Mouse (Mus musculus) ES-Bruce4 (cell line): Measurements from ENCODE around the gene Fnbp1. TPM values are rescaled to one million over a fixed set of nuclear protein-coding genes. Genes with fewer than 3 reads are reported as not detected.

Experiments
- H3K27ac ChIP-seq: 2 replicates; pipeline ENCODE4 v1.5.1; 2012; ENCODE audit warnings: low read length, inconsistent platforms; ENCODE audit not compliant: insufficient read depth
- H3K27me3 ChIP-seq: 2 replicates; pipeline ENCODE4 v1.6.1; 2012; ENCODE audit warnings: mild to moderate bottlenecking, low read length, inconsistent platforms; ENCODE audit not compliant: control insufficient read depth, poor library complexity, insufficient read depth, severe bottlenecking
- H3K36me3 ChIP-seq: 2 replicates; pipeline ENCODE4 v1.6.1; 2012; ENCODE audit warnings: inconsistent platforms, mild to moderate bottlenecking, low read length, moderate library complexity; ENCODE audit not compliant: control insufficient read depth, poor library complexity, insufficient read depth, severe bottlenecking
- H3K4me1 ChIP-seq: one replicate; pipeline ENCODE4 v1.8.1; 2011; ENCODE audit warnings: low read length; ENCODE audit not compliant: control insufficient read depth, insufficient read depth
- H3K4me3 ChIP-seq: 2 replicates; pipeline ENCODE4 v1.5.1; 2011; ENCODE audit warnings: low read depth, mild to moderate bottlenecking, low read length
- H3K9ac ChIP-seq: 2 replicates; pipeline ENCODE4 v1.6.1; 2012; ENCODE audit warnings: low read depth, mild to moderate bottlenecking, inconsistent platforms; ENCODE audit not compliant: poor library complexity, severe bottlenecking
- H3K9me3 ChIP-seq: replicated peaks from 2 replicates; pipeline ENCODE4 v1.6.1; 2012; ENCODE audit warnings: mild to moderate bottlenecking, low read length, inconsistent platforms; ENCODE audit not compliant: control insufficient read depth, poor library complexity, insufficient read depth, severe bottlenecking
- CTCF ChIP-seq: IDR thresholded peaks from one replicate; pipeline ENCODE4 v1.8.1; 2011; ENCODE audit warnings: low read depth, low read length
- EP300 ChIP-seq: IDR thresholded peaks from 2 replicates; pipeline ENCODE4 v1.6.1; 2011; ENCODE audit warnings: low read depth, low read length; ENCODE audit not compliant: insufficient read depth
- POLR2A ChIP-seq: IDR thresholded peaks from one replicate; pipeline ENCODE4 v1.8.1; 2011; ENCODE audit warnings: low read length; ENCODE audit not compliant: insufficient read depth
- polyA plus RNA-seq: library from polyadenylated mRNA; stranded (reverse); fragments of >200 nt; gene quantifications from 2 replicates; pipeline ENCODE4 v1.2.4, GENCODE M21; 2011; ENCODE audit warnings: low read depth; ENCODE audit not compliant: missing spikeins, insufficient read depth, insufficient read length

Gene Fnbp1
- polyA plus RNA-seq, 1 experiment = 77.7 TPM

GRCm38 (mm10) chr2:31013371-31014120 is 128.3 kb downstream of the Fnbp1 start:
- Histone ChIP-seq H3K4me1 (no peaks in the 10 kb centered on the region), H3K27ac (no peak overlapping the region), H3K27me3 (no peaks in the 10 kb centered on the region), H3K36me3 (no peaks in the 10 kb centered on the region), H3K9ac (no peak overlapping the region), H3K4me3 (no peak overlapping the region), H3K9me3 (no peaks in the 10 kb centered on the region)
- TF ChIP-seq POLR2A (no peak), CTCF (no peak), EP300 (no peak)

GRCm38 (mm10) chr2:31007208-31007607 is 134.6 kb downstream of the Fnbp1 start:
- Histone ChIP-seq H3K9me3 (no peaks in the 10 kb centered on the region), H3K4me1 (no peaks in the 10 kb centered on the region), H3K27me3 (no peaks in the 10 kb centered on the region), H3K27ac (no peak overlapping the region), H3K4me3 (no peak overlapping the region), H3K9ac (no peak overlapping the region), H3K36me3 (no peaks in the 10 kb centered on the region)
- TF ChIP-seq POLR2A (no peak), EP300 (no peak), CTCF (no peak)

- Histone ChIP-seq H3K4me1 (no peaks in the 10 kb centered on the region), H3K9me3 (no peaks in the 10 kb centered on the region), H3K4me3 (no peak overlapping the region), H3K27ac (no peak overlapping the region), H3K9ac (no peak overlapping the region), H3K27me3 (no peaks in the 10 kb centered on the region), H3K36me3 (no peaks in the 10 kb centered on the region)
- TF ChIP-seq EP300 (no peak), CTCF (no peak), POLR2A (no peak)
Observed at GRCm38 (mm10) chr2:31006434-31006833, 135.4 kb downstream of the Fnbp1 start.

GRCm38 (mm10) chr2:31005453-31005852 is 136.4 kb downstream of the Fnbp1 start:
- no peaks in the 10 kb centered on the region for H3K9me3 ChIP-seq
- no peak overlapping the region for H3K4me3 ChIP-seq
- H3K27ac ChIP-seq = no peak overlapping the region
- no peak overlapping the region for H3K9ac ChIP-seq
- H3K36me3 ChIP-seq = no peaks in the 10 kb centered on the region
- no peaks in the 10 kb centered on the region for H3K4me1 ChIP-seq
- no peaks in the 10 kb centered on the region for H3K27me3 ChIP-seq
- TF ChIP-seq EP300 = no peak
- no peak for TF ChIP-seq POLR2A
- TF ChIP-seq CTCF = no peak

- TF ChIP-seq CTCF = no peak
- no peak for TF ChIP-seq POLR2A
- TF ChIP-seq EP300 = no peak
- Histone ChIP-seq H3K27me3 (no peaks in the 10 kb centered on the region), H3K27ac (no peak overlapping the region), H3K4me1 (no peaks in the 10 kb centered on the region), H3K36me3 (no peaks in the 10 kb centered on the region), H3K4me3 (no peak overlapping the region), H3K9ac (no peak overlapping the region), H3K9me3 (no peaks in the 10 kb centered on the region)
Observed at GRCm38 (mm10) chr2:31002857-31003256, 139.0 kb downstream of the Fnbp1 start.

- TF ChIP-seq POLR2A = no peak
- TF ChIP-seq EP300 = no peak
- TF ChIP-seq CTCF = no peak
- no peak overlapping the region for H3K4me3 ChIP-seq
- H3K9me3 ChIP-seq = no peaks in the 10 kb centered on the region
- no peaks in the 10 kb centered on the region for H3K4me1 ChIP-seq
- H3K36me3 ChIP-seq = no peaks in the 10 kb centered on the region
- no peak overlapping the region for H3K27ac ChIP-seq
- no peak overlapping the region for H3K9ac ChIP-seq
- H3K27me3 ChIP-seq = no peaks in the 10 kb centered on the region
Observed at GRCm38 (mm10) chr2:30998443-30999260, 143.2 kb downstream of the Fnbp1 start.
